Mouse (Mus musculus) c-Kit-negative CD71-positive TER-119-positive erythroid progenitor cells, embryonic 14.5 days (primary cell): Measurements from ENCODE around the gene Mxi1.

Source experiments
- DNase-seq: peaks from one replicate; pipeline ENCODE4 v3.0.0-alpha.2; 2013; ENCODE audit warnings: low read depth, low spot score

Mxi1 gene

DNA sequence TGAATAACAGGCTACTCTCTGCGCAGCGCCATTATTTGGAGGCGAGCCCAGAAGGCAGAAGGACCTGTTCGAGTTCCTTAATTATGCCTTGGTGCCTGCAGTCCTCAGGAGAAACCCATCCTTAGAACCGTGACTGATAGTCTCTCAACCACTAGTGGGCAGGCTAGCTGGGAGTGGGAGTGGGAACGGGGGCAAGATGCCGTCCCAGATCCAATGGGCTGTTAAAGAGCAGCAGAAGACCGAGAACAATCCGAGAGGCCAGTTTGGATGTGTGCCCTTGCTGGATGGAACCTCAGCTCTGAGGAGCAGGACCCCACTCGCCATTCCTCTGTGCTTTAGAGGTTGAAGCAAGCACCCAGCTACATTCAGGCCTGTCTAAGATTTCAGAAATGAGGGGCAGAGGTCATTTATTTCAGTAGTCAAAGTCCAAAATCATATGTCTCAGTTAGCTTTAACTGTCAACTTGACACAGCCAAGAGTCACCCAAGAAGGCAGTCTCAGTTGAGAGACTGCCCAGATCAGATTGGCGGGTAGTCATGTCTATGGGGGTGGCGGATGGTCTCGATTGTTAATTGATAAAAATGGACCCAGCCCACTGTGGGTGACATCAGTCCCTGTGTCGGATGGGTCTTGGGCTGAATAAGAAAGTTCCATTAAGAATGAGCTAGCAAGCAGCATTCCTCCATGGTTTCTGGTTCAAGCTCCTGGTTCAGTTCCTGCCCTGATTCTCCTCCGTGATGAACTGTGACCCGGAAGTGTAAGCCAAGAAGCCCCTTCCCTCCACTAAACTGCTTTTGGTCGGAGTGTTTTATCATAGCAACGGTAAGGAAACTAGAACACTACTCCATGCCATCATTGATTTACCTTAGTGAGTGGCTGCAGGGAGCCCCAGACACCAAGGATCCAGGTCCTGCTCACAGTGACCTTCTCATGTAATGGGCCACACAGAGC, 112.3 kb downstream of the Mxi1 start:
- DNase-seq = no peak

GRCm38 (mm10) chr19:53423341-53423753, 113.0 kb downstream of the Mxi1 start:
- no peak for DNase-seq

DNA sequence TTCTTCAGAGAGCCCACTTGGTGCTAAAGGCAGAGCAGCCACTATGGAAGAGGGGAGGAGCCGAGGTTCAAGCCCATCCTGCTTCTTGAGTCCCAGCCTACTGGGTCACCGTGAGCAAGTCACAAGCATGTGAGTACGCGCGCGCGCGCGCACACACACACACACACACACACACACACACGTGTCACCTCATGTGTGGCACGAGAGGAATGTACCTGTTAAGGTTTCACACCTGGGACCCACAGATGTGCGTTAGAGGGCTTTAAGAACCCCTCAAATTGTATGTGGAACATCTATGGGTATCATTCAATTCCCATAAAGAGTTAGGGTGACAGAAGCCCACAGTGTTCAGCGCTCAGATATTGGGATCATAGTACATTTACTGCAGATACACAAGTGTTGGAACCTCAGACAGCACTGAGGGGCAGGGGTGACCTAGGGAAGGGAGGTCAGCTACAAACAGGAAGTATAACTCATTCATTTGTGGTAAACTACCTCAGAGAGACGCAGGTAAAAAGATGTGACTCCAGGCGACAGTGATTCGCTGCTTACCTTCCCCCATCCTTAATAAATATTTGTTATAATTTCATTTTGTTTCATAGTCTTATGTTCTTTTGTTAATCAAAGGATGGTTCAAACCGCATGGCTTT, 113.6 kb downstream of the Mxi1 start:
- no peak for DNase-seq

DNA sequence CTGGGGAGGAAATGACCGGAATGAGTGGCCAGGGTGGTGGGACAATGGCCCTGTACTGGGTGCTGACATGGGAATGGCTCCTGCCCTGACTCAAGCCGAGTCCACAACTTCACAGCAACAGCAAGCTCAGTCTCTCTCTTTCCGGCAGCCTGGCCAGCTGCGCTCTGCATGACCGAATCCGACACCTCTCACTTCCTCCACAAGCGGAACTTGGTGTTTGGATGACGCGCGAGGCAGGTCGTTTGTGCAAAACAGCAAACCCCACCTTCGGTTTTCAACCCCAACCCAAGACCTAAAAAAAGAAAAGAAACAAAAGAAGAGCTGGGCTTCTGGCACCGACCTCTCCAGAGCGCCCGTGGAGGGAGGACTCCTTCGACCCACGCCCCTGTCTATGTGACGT, 114.3 kb downstream of the Mxi1 start:
- no peak for DNase-seq
